Mouse (Mus musculus) kidney, embryonic 14.5 days (tissue): Measurements from ENCODE around the gene Suds3. TPM values are rescaled to one million over a fixed set of nuclear protein-coding genes. Genes with fewer than 3 reads are reported as not detected.

Experiments
- ATAC-seq: fragments of 200-750 bp; cut with Nextera tagmentation; 2 replicates; pipeline ENCODE4 v1.8.0; 2017; ENCODE audit warnings: moderate number of reproducible peaks, mild to moderate bottlenecking, moderate TSS enrichment, moderate library complexity; ENCODE audit not compliant: low FRiP score, low TSS enrichment
- H3K27ac ChIP-seq: fragments of 300-500 bp; sonication (generic); 2 replicates; pipeline ENCODE4 v1.5.1; 2014; ENCODE audit warnings: low read depth, mild to moderate bottlenecking, low read length, moderate library complexity, mixed read lengths
- H3K27me3 ChIP-seq: fragments of 300-500 bp; sonication (generic); 2 replicates; pipeline ENCODE4 v1.6.1; 2014; ENCODE audit warnings: mild to moderate bottlenecking, low read length; ENCODE audit not compliant: control insufficient read depth, insufficient read depth
- H3K36me3 ChIP-seq: fragments of 300-500 bp; sonication (generic); 2 replicates; pipeline ENCODE4 v1.6.1; 2014; ENCODE audit warnings: low read length, mixed read lengths; ENCODE audit not compliant: control insufficient read depth, insufficient read depth
- H3K4me1 ChIP-seq: fragments of 300-500 bp; sonication (generic); 2 replicates; pipeline ENCODE4 v1.6.1; 2014; ENCODE audit warnings: low read length, mixed read lengths; ENCODE audit not compliant: control insufficient read depth, insufficient read depth
- H3K4me2 ChIP-seq: fragments of 300-500 bp; sonication (generic); replicated peaks from 2 replicates; pipeline ENCODE4 v1.6.1; 2014; ENCODE audit warnings: low read depth, mild to moderate bottlenecking, low read length
- H3K4me3 ChIP-seq: fragments of 300-500 bp; sonication (generic); 2 replicates; pipeline ENCODE4 v1.5.1; 2014; ENCODE audit warnings: mild to moderate bottlenecking, low read length
- H3K9ac ChIP-seq: fragments of 300-500 bp; sonication (generic); 2 replicates; pipeline ENCODE4 v1.6.1; 2014; ENCODE audit warnings: low read depth, mild to moderate bottlenecking, low read length, moderate library complexity
- H3K9me3 ChIP-seq: fragments of 300-500 bp; sonication (generic); 2 replicates; pipeline ENCODE4 v1.6.1; 2016; ENCODE audit warnings: low read length; ENCODE audit not compliant: control insufficient read depth
- WGBS: fragments of 180-500 bp; shearing (Covaris S2); extraction: QIAGEN DNeasy Blood & Tissue Kit; methylation state at CpG from one replicate; pipeline ENCODE4 v1.1.7; 2014; 5-methylcytosine and 5-hydroxymethylcytosine counted together
- polyA plus RNA-seq: library from polyadenylated mRNA; unstranded; fragments of >200 nt; fragmentation: Nextera tagmentation; extraction: Ambion mirVana; gene quantifications from 2 replicates; pipeline ENCODE4 v1.2.1, GENCODE M21; 2014

Gene Suds3
- polyA plus RNA-seq, 1 experiment from 2014 or later, result 49.2 TPM

- Histone ChIP-seq H3K27me3 (no peaks in the 10 kb centered on the region), H3K27ac (no peak overlapping the region), H3K36me3 (peaks cover 88% of the 10 kb centered on the region), H3K4me1 (no peaks in the 10 kb centered on the region), H3K4me3 (no peak overlapping the region), H3K4me2 (no peak overlapping the region), H3K9ac (no peak overlapping the region), H3K9me3 (no peaks in the 10 kb centered on the region)
- whole genome bisulfite sequencing, result 81% methylated on average over 11 of the region's 11 CpGs
- ATAC-seq, result no peak
Measured at GRCm38 (mm10) chr5:117099742-117100141, 16.2 kb downstream of the Suds3 start.

- no peak overlapping the region for H3K4me3 ChIP-seq
- no peak for ATAC-seq
- no peak overlapping the region for H3K27ac ChIP-seq
- no peak overlapping the region for H3K4me2 ChIP-seq
- H3K9me3 ChIP-seq, result no peaks in the 10 kb centered on the region
- no peaks in the 10 kb centered on the region for H3K27me3 ChIP-seq
- WGBS, result 62% methylated on average over 5 of the region's 5 CpGs
- no peaks in the 10 kb centered on the region for H3K4me1 ChIP-seq
- H3K9ac ChIP-seq, result no peak overlapping the region
- H3K36me3 ChIP-seq, result peaks cover 84% of the 10 kb centered on the region
Measured at GRCm38 (mm10) chr5:117099008-117099407, 16.9 kb downstream of the Suds3 start.

- no peaks in the 10 kb centered on the region for H3K27me3 ChIP-seq
- 49% methylated on average over 3 of the region's 3 CpGs for WGBS
- ATAC-seq, result no peak
- no peaks in the 10 kb centered on the region for H3K9me3 ChIP-seq
- peaks cover 85% of the 10 kb centered on the region for H3K36me3 ChIP-seq
- H3K4me2 ChIP-seq, result no peak overlapping the region
- H3K4me3 ChIP-seq, result no peak overlapping the region
- no peaks in the 10 kb centered on the region for H3K4me1 ChIP-seq
- H3K9ac ChIP-seq, result no peak overlapping the region
- H3K27ac ChIP-seq, result no peak overlapping the region
Measured at GRCm38 (mm10) chr5:117096716-117097115, 19.2 kb downstream of the Suds3 start.

DNA sequence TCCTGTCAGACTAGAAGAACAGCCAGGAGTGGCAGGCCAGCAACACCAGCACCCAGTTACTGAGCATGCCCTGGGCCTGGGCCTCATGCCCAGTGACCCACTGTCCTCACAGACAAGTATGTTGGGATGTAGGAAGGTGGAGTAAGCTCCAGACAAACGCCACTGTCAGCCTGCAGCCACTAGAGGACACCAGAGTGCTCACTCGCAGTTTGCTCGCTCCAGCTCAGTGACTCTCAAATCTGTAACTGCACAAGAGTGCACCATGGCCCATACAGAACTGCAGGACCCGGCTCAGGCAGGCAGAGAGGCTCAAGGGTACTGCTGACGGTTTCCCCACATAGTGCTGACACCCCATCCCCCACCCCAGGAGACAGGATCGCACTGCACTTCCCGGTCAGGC lies 21.5 kb downstream of the Suds3 start:
- Histone ChIP-seq H3K4me3 (no peak overlapping the region), H3K9me3 (no peaks in the 10 kb centered on the region), H3K27me3 (no peaks in the 10 kb centered on the region; the same call in 1 of the 2 replicates), H3K36me3 (peaks cover 71% of the 10 kb centered on the region), H3K4me2 (no peak overlapping the region), H3K4me1 (peaks cover 2% of the 10 kb centered on the region; the same call in 1 of the 2 replicates), H3K27ac (no peak overlapping the region), H3K9ac (no peak overlapping the region)
- ATAC-seq, result peak; percentile 41; the same call in 1 of the 2 replicates
- 23% methylated on average over 7 of the region's 7 CpGs for WGBS

DNA sequence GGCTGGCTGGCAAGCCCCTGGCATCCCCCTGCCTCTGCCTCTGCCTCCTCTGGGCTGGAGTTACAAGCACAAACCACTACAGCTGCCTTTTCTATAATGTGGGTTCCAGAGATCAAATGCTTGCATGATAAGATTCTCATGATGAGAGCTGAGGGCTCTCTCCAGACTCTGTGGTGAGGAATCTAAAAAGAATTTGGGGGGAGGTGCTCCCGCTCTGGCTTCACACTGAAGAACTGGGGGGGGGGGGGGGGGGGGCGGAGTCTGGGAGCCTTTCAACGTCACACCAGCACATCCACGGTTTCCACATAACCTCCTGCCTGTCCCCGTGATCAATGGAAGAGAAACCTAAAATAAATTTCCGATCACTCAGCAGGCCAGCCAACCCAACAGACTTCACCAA lies 26.1 kb downstream of the Suds3 start:
- Histone ChIP-seq H3K9me3 (no peaks in the 10 kb centered on the region), H3K27ac (no peak overlapping the region), H3K36me3 (peaks cover 35% of the 10 kb centered on the region), H3K4me2 (no peak overlapping the region), H3K4me1 (peaks cover 6% of the 10 kb centered on the region; the same call in 1 of the 2 replicates), H3K27me3 (no peaks in the 10 kb centered on the region; the same call in 1 of the 2 replicates), H3K9ac (no peak overlapping the region), H3K4me3 (no peak overlapping the region)
- ATAC-seq, result no peak
- 30% methylated on average over 6 of the region's 6 CpGs for WGBS

DNA sequence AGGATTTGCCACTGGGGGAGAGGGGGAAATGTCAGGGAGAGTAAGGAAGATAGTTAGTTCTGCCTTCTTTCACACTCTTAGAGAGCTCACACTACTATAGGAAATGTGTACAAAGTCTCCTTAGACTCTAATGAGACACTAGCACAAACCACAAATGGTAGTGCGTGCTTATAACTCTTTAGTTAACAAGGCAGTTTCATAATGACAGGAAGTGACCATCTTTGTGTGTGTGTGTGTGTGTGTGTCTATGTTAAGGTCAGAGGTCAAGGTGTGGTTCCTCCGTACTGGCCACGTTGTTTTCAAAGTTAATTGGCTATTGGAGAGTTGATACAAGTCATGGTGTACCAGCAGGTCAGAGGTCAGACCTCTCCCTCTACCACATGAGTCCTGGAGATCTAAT lies 26.8 kb downstream of the Suds3 start:
- H3K36me3 ChIP-seq, result peaks cover 33% of the 10 kb centered on the region
- no peak overlapping the region for H3K9ac ChIP-seq
- ATAC-seq, result no peak
- no peaks in the 10 kb centered on the region; the same call in 1 of the 2 replicates for H3K27me3 ChIP-seq
- WGBS, result 33% methylated on average over 3 of the region's 3 CpGs
- H3K4me1 ChIP-seq, result peaks cover 6% of the 10 kb centered on the region; the same call in 1 of the 2 replicates
- no peak overlapping the region for H3K4me2 ChIP-seq
- no peaks in the 10 kb centered on the region for H3K9me3 ChIP-seq
- H3K27ac ChIP-seq, result no peak overlapping the region
- H3K4me3 ChIP-seq, result no peak overlapping the region

DNA sequence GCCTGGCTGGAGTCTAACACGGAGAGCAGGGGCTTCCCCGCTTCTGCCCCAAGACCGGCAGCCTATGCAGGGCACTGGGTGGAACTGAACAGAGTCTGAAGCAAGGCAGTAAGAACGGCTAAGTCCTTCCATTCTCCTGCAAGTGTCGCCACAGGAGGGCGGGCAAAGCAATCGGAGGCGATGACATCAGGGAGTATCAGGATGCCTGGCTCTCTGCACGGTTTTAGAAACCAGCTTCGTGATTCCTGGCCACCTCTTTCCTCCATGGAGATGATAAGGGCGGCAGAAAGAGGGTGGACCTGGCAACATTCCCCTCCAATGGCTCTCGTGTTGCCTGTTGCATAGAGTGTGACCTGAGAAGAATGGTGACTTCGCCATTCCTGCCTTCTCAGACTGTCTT lies 28.2 kb downstream of the Suds3 start:
- Histone ChIP-seq H3K9me3 (no peaks in the 10 kb centered on the region), H3K27me3 (no peaks in the 10 kb centered on the region; the same call in 1 of the 2 replicates), H3K9ac (no peak overlapping the region), H3K4me1 (peaks cover 6% of the 10 kb centered on the region; the same call in 1 of the 2 replicates), H3K4me3 (peak overlapping the region; percentile 6; the same call in 1 of the 2 replicates), H3K36me3 (peaks cover 19% of the 10 kb centered on the region), H3K27ac (no peak overlapping the region), H3K4me2 (peak overlapping the region; percentile 34)
- WGBS, result 6% methylated on average over 13 of the region's 13 CpGs
- ATAC-seq, result no peak

GRCm38 (mm10) chr5:117069498-117069894 lies 46.4 kb downstream of the Suds3 start:
- H3K36me3 ChIP-seq, result no peaks in the 10 kb centered on the region
- 0 out of 2 replicates have a peak, but pooled peaks have one; percentile 49 for ATAC-seq
- H3K9me3 ChIP-seq, result no peaks in the 10 kb centered on the region
- H3K9ac ChIP-seq, result no peak overlapping the region
- H3K27me3 ChIP-seq, result no peaks in the 10 kb centered on the region
- H3K4me2 ChIP-seq, result peak overlapping the region; percentile 22; the same call in 1 of the 2 replicates
- WGBS, result 11% methylated on average over 10 of the region's 10 CpGs
- peaks cover 7% of the 10 kb centered on the region; the same call in 1 of the 2 replicates for H3K4me1 ChIP-seq
- no peak overlapping the region for H3K27ac ChIP-seq
- H3K4me3 ChIP-seq, result no peak overlapping the region

DNA sequence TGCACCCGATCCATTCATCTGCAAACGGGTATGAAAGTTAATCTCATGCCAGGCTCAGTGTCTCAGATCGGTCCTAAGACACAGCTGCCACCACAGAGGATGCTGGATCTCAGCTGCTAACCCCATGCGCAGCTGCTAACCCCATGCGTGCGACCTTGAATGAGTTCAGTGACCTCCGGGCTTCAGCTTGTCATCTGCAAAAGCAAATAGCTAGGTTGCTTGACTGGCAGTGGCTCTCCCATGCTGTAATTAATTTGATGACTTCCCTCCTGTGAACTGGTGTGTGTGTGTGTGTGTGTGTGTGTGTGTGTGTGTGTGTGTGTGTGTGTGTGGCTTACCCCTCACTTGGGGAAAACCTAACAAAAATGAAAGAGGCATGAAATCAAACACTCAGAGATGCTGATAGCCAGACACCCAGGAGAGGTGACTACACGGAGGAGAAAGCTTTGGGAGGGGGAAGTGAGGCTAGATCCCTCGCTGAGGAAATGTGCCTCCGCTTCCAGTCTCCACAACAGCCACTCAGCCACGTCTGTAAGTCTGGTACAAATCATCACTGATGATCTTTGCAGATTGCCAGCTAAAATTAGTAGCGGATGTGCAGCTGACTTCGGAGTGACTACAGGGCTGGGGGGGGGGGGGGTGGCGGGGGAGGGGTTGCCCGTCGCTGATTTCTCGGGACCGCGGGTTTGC lies 47.0 kb downstream of the Suds3 start:
- no peaks in the 10 kb centered on the region for H3K9me3 ChIP-seq
- H3K4me2 ChIP-seq, result peak overlapping the region; percentile 22; the same call in 1 of the 2 replicates
- no peaks in the 10 kb centered on the region for H3K27me3 ChIP-seq
- H3K9ac ChIP-seq, result no peak overlapping the region
- WGBS, result 25% methylated on average over 19 of the region's 19 CpGs
- H3K4me3 ChIP-seq, result no peak overlapping the region
- H3K36me3 ChIP-seq, result no peaks in the 10 kb centered on the region
- H3K4me1 ChIP-seq, result peaks cover 7% of the 10 kb centered on the region; the same call in 1 of the 2 replicates
- H3K27ac ChIP-seq, result no peak overlapping the region
- no peak for ATAC-seq
